Mouse (Mus musculus) 416B (cell line): ENCODE measurements at regions not wholly inside any gene's neighbourhood (a gene's known extent, or its start where the extent isn't known, plus 50 kb on each side); places are given as distances from the start of the nearest gene placed in this dataset.

Experiments
- DNase-seq: peaks from one replicate; pipeline ENCODE4 v3.0.0; 2011; ENCODE audit warnings: low read depth

DNA sequence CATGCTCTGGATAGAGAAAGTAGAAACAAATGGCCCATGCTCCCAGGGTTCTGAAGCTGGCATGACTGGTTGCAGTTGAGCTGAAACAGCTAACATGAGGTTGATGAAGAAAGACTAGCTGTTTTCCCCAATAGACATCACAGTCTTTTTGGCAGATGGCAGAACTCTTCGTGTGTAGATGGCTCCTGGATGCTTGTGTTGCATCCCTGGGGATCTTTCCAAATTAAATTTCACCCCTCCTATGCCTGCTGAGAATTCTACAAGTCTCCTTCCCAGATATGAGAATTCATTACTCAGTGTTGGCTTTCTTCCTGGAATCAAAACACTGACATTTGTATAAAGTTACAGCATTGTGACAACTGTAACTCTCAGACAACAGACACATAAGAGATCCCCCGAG, 595.3 kb downstream of the Slco4c1 start:
- DNase-seq, result no peak
